Comparison of ENCODE assay signal across 8 mouse cellular contexts in the genomic region with DNA sequence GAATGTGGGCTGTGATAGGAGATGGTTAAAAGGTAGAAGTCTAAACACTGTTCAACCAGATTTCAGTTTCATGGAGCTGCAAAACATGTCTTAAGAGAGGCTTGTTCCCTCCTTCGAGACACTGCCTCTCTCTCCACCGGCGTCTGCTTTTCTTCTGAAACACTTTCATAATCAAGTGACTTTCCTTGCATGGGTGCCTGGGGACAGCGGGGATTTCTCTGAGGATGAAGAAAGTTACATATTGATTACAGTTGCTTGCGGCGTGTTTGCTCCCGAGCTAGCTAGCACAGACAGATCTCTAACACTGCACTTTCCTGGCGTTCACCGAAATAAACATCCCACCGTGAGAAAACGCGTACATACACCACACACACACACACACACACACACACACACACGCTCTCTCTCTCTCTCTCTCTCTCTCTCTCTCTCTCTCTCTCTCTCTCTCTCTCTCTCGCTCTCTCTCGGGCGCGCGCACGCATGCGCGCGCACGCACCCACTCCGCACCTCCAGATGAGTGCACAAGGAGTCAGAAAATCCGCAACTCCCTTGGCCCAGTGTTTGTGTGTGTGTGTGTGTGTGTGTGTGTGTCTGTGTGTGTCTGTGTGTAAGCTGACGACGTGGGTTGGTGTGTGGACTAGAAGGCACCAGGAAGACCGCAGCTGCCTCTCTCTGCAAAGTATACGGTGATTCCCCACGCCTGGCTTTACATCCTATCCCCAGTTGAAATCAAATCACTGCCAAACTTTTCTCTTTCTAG. TPM values are rescaled to one million over a fixed set of nuclear protein-coding genes. Genes with fewer than 3 reads are reported as not detected.
DNase-seq lines count a peak whose midpoint lies in the region; ATAC-seq and TF ChIP-seq lines count a peak whose summit lies in the region.

No protein-coding gene starts in this region.

- H3K4me3 ChIP-seq in embryonic fibroblast, embryonic 13.5 days (ENCODE audit: insufficient read depth, low read length), result peak overlapping the region; percentile 76
- H3K4me3 ChIP-seq in hindbrain, embryonic 13.5 days, result peak overlapping the region; percentile 65

- H3K27me3 ChIP-seq in hindbrain, embryonic 13.5 days, result peaks cover 15% of the 10 kb centered on the region

- peak overlapping the region; percentile 94 for H3K4me2 ChIP-seq in hindbrain, embryonic 13.5 days

- TF ChIP-seq POLR2A in embryonic fibroblast, embryonic 13.5 days (IDR thresholded peaks at IDR 0.05; ENCODE audit: low read depth, low read length), result no peak

- ATAC-seq in hindbrain, embryonic 13.5 days (ENCODE audit: low FRiP score), result peak; percentile 70
- ATAC-seq in monocyte, adult 5-6 weeks (replicated peaks; ENCODE audit: insufficient number of reproducible peaks, low FRiP score, low TSS enrichment, poor library complexity, severe bottlenecking), result no peak

- TF ChIP-seq CTCF in embryonic fibroblast, embryonic 13.5 days (IDR thresholded peaks at IDR 0.05; ENCODE audit: borderline replicate concordance, insufficient read depth, low read length), result no peak

- H3K27ac ChIP-seq in embryonic fibroblast, embryonic 13.5 days (ENCODE audit: insufficient read depth, low read length), result no peak overlapping the region
- peak overlapping the region; percentile 86 for H3K27ac ChIP-seq in hindbrain, embryonic 13.5 days

- peak overlapping the region; percentile 79 for H3K9ac ChIP-seq in hindbrain, embryonic 13.5 days

- under 1% methylated on average over 28 of the region's 30 CpGs for WGBS in hindbrain, embryonic 13.5 days

- no peaks in the 10 kb centered on the region for H3K4me1 ChIP-seq in embryonic fibroblast, embryonic 13.5 days (ENCODE audit: control insufficient read depth, insufficient read depth, low read length)
- peaks cover 19% of the 10 kb centered on the region for H3K4me1 ChIP-seq in hindbrain, embryonic 13.5 days (replicated peaks)

- no peaks in the 10 kb centered on the region for H3K36me3 ChIP-seq in hindbrain, embryonic 13.5 days

- peak; percentile 38 for DNase-seq in 3T3-L1 (ENCODE audit: low read depth, low spot score)
- peak; percentile 31 for DNase-seq in R1 (ENCODE audit: low read depth, low spot score)
- DNase-seq in layer of hippocampus, postnatal 36 days, result peak; percentile 27 to 46
- peak; percentile 43 for DNase-seq in mesoderm, embryonic 11.5 days (ENCODE audit: low read depth, low spot score)
- DNase-seq in telencephalon, adult 2 months (ENCODE audit: low read depth, low spot score), result peak; percentile 55

- no peaks in the 10 kb centered on the region for H3K9me3 ChIP-seq in hindbrain, embryonic 13.5 days

RNA-seq across cellular contexts. Expression of gene Pcdh17, which starts 0.7 kb away (rescaled TPM):
- polyA plus RNA-seq in embryonic fibroblast, embryonic 13.5 days (2011; ENCODE audit: insufficient read length, low read depth, missing spikeins), result 0.27 and 0.61 TPM in 2 replicates
- 18.8 and 19.2 TPM in 2 replicates for polyA plus RNA-seq in hindbrain, embryonic 13.5 days (2015; fragmentation: Nextera tagmentation; extraction: Ambion mirVana)
- 10 to 100 TPM; 41.5 to 44.8 TPM for total RNA-seq in layer of hippocampus, postnatal 36 days (2021)
- under 0.01 TPM in 1 of 3 replicates, not detected in the others for total RNA-seq in monocyte, adult 5-6 weeks (2017)

Comparison
In these comparisons a context has a peak if more than half of its experiments do, and no peak if none do; other contexts are left out.
1. RNA of gene Pcdh17, which starts 0.7 kb away (total RNA-seq): 41.5 to 44.8 TPM in layer of hippocampus, postnatal 36 days; under 0.01 TPM in monocyte, adult 5-6 weeks; every median in the first group is over 10 times any median in the second.
2. Peak in every context shown above with its lines, with median percentiles within 50 percentile points of each other: DNase-seq.